Mouse (Mus musculus) bone marrow macrophage, adult 2 months (primary cell): ENCODE data around the gene Alpk3.

Source experiments
- CTCF ChIP-seq: IDR thresholded peaks from 2 replicates; pipeline ENCODE4 v1.5.1; 2012; ENCODE audit warnings: low read depth, mild to moderate bottlenecking, low read length, moderate library complexity
- POLR2A ChIP-seq: IDR thresholded peaks from 2 replicates; pipeline ENCODE4 v1.6.1; 2012; ENCODE audit warnings: mild to moderate bottlenecking, low read depth, low read length, borderline replicate concordance

- no peak for TF ChIP-seq POLR2A
- TF ChIP-seq CTCF = no peak
Observed at GRCm38 (mm10) chr7:81105525-81105924, 48.1 kb downstream of the Alpk3 start.
